Mouse (Mus musculus): ENCODE results near the gene Zpbp2.

The Zpbp2 gene

GRCm38 (mm10) chr11:98560942-98561341 lies 10.0 kb downstream of the Zpbp2 start:
- peak; percentile 52 for DNase-seq

GRCm38 (mm10) chr11:98563025-98563424 lies 12.1 kb downstream of the Zpbp2 start:
- DNase-seq: no peak

GRCm38 (mm10) chr11:98563921-98564414 lies 13.1 kb downstream of the Zpbp2 start:
- peak; percentile 59 for DNase-seq

GRCm38 (mm10) chr11:98568326-98568725 lies 17.4 kb downstream of the Zpbp2 start:
- no peak for DNase-seq

- DNase-seq: peak; percentile 2
Observed at GRCm38 (mm10) chr11:98569461-98569860, 18.6 kb downstream of the Zpbp2 start.

GRCm38 (mm10) chr11:98577776-98578175 lies 26.9 kb downstream of the Zpbp2 start:
- DNase-seq: no peak

GRCm38 (mm10) chr11:98580301-98581121 lies 29.6 kb downstream of the Zpbp2 start:
- DNase-seq: peak; percentile 91

- DNase-seq: no peak
Observed at GRCm38 (mm10) chr11:98581286-98582029, 30.6 kb downstream of the Zpbp2 start.

GRCm38 (mm10) chr11:98582030-98582388 lies 31.1 kb downstream of the Zpbp2 start:
- no peak for DNase-seq

- no peak for DNase-seq
Observed at GRCm38 (mm10) chr11:98582551-98583264, 31.8 kb downstream of the Zpbp2 start.

GRCm38 (mm10) chr11:98583265-98583552 lies 32.3 kb downstream of the Zpbp2 start:
- DNase-seq: no peak

- no peak for DNase-seq
Observed at GRCm38 (mm10) chr11:98583571-98583970, 32.7 kb downstream of the Zpbp2 start.

- no peak for DNase-seq
Observed at GRCm38 (mm10) chr11:98584146-98584545, 33.2 kb downstream of the Zpbp2 start.

- DNase-seq: peak; percentile 90
Observed at GRCm38 (mm10) chr11:98584629-98585177, 33.8 kb downstream of the Zpbp2 start.

GRCm38 (mm10) chr11:98586087-98586891 lies 35.4 kb downstream of the Zpbp2 start:
- peak; percentile 96 for DNase-seq

GRCm38 (mm10) chr11:98586892-98587563 lies 36.1 kb downstream of the Zpbp2 start, which contains the start of gene Ormdl3:
Ormdl3 (minus strand) TSS chr11:98587368.
- peak; percentile 100 for DNase-seq

- peak; percentile 99 for DNase-seq
Observed at GRCm38 (mm10) chr11:98587684-98588546, 37.0 kb downstream of the Zpbp2 start.

GRCm38 (mm10) chr11:98588833-98589281 lies 38.0 kb downstream of the Zpbp2 start:
- DNase-seq: peak; percentile 92

- no peak for DNase-seq
Observed at GRCm38 (mm10) chr11:98589306-98589705, 38.4 kb downstream of the Zpbp2 start.
